Mouse (Mus musculus): ENCODE results near the gene Mdh1.
"Not testable (repeated sequence)": the region's sequence is repeated elsewhere in the genome, so short reads cannot be mapped to it uniquely, and the experiment has no call there.

The Mdh1 gene

DNA sequence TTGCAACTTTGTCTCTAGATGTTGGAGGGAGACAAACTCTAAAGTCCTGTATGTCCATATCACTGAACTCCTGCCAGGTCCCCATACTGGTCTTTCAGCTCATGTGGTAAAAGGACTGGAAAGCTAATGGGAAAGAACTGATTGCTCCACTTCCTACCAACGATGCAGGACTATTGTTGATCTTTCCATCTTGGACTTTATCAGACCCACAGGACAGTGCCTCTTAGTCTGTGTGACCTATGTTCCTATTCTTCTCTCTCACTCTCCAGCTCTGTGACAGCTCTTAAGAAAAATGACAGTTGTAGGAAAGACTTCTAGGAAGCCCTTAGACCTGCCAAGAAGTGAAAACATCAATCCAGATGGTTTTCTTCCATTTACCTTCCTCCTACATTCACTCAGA is 25.5 kb downstream of the Mdh1 start:
- in situ Hi-C loops (cut with MboI, MseI) = no loop called here

DNA sequence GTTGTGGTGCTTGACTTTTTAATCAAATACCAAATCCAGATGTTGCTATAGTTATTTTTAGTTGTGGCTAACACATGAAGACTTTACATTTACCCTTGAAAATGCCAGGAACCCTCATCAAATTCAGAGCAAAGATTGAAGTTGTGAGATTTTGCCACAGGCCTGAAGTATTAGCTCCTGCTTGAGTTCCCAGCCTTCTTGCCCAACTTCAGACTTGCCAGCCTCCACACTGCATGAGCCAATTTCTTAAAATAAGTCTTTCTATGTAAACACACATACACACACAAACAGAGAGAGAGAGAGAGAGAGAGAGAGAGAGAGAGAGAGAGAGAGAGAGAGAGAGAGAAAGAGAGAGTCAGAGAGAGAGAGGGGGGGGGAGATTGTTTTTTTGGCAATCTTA is 26.2 kb downstream of the Mdh1 start:
- in situ Hi-C loops (cut with MboI, MseI) = no loop called here

GRCm38 (mm10) chr11:21545021-21545420 is 27.1 kb downstream of the Mdh1 start:
- in situ Hi-C loops (cut with MboI, MseI) = no loop called here

GRCm38 (mm10) chr11:21542731-21543130 is 29.4 kb downstream of the Mdh1 start:
- in situ Hi-C loops (cut with MboI, MseI) = no loop called here

GRCm38 (mm10) chr11:21540622-21541021 is 31.5 kb downstream of the Mdh1 start:
- in situ Hi-C loops (cut with MboI, MseI) = no loop called here

- in situ Hi-C loops (cut with MboI, MseI) = no loop called here
These were observed 32.1 kb downstream of the Mdh1 start for GRCm38 (mm10) chr11:21540072-21540471.

DNA sequence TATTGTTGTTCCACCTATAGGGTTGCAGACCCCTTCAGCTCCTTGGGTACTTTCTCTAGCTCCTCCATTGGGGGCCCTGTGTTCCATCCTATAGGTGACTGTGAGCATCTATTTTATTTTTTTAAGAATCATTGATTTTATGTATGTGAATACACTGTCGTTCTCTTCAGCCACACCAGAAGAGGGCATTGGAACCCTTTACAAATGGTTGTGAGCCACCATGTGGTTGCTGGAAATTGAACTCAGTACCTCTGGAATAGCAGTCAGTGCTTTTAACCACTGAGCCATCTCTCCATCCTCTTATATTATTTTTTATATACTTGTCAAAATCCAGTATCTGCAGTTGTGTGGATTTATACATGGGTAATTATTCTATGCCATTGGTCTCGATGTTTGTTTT is 41.3 kb downstream of the Mdh1 start:
- in situ Hi-C loops (cut with MboI, MseI) = not testable (repeated sequence)

DNA sequence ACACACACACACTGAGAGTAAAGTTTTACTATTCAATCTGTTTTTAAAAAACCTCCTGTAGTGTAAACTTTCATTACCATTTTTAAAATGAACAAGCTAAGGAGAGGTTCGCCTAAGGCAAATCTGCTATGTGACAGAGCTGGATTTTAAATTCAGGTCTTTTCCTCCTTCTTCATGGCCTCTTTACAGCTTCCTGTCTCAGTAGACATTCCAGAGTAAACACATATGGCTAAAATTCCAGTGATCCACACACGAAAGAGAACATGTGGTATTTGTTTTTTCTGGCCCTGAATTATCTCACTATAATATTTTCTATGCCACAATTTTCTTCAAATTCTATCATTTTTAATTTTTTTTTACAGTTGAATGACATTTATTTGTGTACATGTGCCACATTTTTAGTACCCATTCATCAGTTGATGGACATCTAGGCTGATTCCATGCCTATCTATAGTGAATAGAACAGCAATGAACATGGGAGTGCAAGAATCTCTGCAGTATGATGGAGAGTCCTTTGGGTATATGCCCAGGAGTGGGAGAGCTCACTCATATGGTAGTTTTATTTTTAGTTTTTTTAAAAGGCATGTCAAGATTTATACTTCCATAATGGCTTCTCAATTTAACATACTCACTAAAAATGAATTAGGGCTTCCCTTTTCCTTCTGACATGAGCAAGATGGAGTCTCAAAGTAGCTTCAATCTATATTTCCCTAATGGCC is 43.3 kb downstream of the Mdh1 start:
- in situ Hi-C loops (cut with MboI, MseI) = no loop called here

DNA sequence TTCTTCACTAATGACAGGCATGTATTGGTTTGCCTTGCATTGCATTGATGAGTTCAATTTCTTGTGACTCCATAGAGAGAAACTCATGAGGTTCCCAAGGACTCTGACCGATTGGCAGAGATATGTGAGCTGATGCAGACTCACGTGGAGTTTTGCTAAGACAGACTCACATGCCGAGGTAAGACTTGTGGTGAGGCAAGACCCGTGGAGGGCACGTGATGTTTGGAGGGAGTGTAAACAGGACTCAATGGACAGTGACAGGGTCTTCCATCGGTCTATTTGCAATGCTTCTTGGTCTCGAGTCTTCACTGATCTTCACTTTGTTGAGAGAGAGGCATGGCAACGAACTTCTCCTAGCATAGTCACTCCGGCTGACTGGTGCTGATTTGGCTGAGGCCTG is 54.4 kb downstream of the Mdh1 start:
- in situ Hi-C loops (cut with MboI, MseI) = no loop called here

- in situ Hi-C loops (cut with MboI, MseI) = not testable (repeated sequence)
These were observed 55.8 kb downstream of the Mdh1 start for GRCm38 (mm10) chr11:21516396-21516795.

- in situ Hi-C loops (cut with MboI, MseI) = not testable (repeated sequence)
These were observed 61.6 kb downstream of the Mdh1 start for GRCm38 (mm10) chr11:21510577-21510976.

GRCm38 (mm10) chr11:21508713-21509112 is 63.5 kb downstream of the Mdh1 start:
- in situ Hi-C loops (cut with MboI, MseI) = loop anchor here (10.0 kb wide), 1 partner anchor 1596 kb away; no protein-coding TSS in a partner anchor

DNA sequence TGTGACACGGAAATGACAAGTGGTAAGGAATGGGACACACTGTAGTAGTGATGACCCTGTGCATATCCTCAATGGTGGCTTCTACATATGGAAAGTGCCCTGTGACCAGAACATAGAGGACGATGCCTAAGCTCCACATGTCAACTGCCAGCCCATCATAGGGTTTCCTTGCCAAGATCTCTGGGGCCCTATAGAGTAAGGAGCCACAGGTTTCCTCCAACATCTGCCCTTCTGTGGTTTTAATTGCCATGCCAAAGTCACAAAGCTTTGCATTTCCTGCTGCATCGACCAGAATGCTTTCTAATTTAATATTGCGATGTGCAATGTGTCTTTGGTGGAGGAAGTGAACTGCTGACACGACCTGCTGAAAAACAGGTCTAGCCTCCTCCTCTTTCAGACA is 65.1 kb downstream of the Mdh1 start:
- in situ Hi-C loops (cut with MboI, MseI) = loop anchor here (10.0 kb wide), 1 partner anchor 1598 kb away; no protein-coding TSS in a partner anchor

All from T-helper 2 cell (primary cell).